Mouse (Mus musculus) v-Abl transformed pro-B cells (cell line): ENCODE results near the gene Rnase4.

ENCODE experiments used
- in situ Hi-C, 2 experiments: fragments of 400-800 bp; cut with MboI; formaldehyde crosslinking; loops; one replicate each; pipeline ENCODE4 v1.15.1; 2025; ENCODE audit not compliant: unreplicated experiment in 2 of 2

The Rnase4 gene

DNA sequence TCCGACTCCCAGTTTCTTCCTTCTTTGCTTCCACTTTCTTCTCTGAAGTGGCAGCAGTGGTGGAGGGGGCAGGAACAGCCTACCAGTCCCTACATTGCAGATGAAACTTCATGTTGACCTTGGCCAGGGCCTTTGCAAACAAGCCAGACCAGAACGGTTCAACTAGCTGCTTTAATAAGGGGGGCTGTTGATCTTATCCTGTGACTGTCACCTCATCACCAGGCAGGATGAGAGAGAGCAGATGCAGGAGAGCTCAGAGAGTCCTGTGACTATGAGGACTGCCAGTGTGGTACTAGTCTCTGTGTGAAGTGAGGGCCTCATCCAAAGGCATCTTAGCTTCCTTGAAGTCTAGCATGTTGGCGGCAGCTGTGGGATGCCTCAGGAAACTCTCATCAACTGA, 57.1 kb downstream of the Rnase4 start:
- in situ Hi-C loops: no loop called here

DNA sequence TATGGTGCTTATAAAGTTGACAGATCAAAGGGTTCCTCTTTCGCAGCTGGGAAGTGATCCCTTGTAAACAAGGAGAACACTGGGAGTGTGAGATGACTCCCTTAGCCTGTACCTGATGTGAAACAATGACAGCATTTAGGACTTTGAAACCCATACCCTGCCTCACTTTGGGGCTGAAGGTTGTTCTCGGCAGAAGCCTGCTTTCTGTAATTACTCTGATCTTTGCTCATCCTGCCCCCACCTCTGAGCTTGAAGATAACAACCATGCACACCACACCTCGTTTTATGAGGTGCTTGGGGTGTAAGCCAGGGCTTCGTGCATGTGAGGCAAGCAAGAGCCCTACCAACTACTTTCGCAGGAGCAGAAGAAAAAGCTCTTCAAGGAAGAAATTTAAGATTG, 58.3 kb downstream of the Rnase4 start:
- in situ Hi-C loops: no loop called here

DNA sequence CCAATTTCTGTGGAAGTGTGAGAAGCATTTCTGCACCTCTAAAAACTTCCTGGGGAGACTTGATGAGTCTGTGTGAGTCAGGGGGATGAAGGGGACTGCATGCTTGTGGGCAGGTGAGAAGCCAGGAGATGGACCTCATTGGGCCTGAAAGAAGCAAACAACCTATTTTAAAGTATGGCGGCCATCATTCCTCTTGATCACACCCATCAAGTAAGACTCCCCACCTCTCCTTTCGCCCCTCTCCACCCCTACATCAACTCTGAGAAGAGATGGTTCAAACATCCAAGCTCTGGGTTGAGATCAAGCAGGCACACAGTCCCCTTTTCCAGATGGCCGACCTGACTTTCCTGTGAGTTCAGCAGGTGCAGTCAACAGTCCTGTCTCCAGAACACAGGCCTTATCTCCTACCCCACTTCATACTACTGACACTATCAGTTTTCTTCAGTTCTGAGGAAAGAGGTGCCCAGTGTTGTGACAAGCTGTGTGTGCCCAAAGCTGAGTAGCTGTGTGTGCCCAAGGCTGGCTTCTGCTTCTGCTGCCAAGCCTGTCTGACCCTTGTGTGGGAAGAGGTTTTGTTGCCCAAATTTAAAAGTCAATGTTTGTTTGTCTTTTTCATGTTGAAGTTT, 59.4 kb downstream of the Rnase4 start:
- in situ Hi-C loops: no loop called here

DNA sequence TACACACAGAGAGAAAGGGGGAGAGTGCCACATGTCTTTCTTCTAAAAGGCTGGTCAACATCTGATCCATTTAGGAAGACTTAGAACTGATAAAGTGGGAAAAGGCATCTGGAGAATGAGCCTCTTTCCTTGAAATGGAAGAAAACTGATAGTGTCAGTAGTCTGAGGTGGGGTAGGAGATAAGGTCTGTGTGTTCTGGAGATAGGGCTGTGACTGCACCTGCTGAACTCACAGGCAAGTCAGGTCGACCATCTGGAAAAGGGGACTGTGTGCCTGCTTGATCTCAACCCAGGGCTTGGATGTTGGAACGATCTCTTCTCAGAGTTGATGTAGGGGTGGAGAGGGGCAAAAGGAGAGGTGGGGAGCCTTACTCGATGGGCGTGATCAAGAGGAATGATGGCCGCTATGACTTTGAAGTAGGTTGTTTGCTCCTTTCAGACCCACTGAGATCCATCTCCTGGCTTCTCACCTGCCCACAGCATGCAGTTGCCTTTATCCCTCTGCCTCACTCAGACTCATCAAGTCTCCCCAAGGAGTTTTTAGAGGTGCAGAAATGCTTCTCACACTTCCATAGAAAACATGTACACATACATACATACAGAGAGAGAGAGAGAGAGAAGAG, 61.5 kb downstream of the Rnase4 start:
- in situ Hi-C loops: no loop called here
